8 mouse cellular contexts compared by ENCODE assay signal in the genomic region with DNA sequence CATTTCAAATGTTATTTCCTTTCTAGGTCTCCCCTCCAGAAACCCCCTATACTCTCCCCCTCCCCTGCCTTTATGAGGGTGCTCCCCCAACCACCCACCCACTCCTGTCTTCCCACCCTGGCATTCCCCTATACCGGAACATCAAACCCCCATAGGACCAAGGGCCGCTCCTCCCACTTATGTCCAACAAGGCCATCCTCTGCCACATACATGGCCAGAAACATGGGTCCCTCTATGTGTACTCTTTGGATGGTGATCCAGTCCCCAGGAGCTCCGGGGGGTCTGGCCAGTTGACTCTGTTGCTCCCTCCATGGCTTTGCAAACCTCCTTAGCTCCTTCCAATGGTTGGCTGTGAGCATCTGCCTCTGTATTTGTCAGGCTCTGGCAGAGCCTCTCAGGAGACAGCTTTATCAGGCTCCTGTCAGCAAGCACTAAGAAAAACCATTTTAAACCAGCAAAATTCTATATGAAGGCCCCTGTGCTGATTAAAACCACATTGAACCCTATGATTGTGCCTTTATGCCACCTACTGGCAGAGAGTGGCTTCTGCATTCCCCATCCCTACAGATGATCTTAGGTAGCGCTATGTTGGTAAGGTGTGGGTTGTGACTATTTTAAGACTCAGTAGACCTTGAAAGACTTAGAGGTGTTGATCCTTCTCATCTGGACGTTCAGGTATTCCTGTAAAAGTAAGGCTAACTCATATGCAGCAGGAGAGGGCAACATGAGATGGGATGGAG. TPM values are rescaled to one million over a fixed set of nuclear protein-coding genes. Genes with fewer than 3 reads are reported as not detected.
DNase-seq lines count a peak whose midpoint lies in the region; ATAC-seq lines count a peak whose summit lies in the region.

No protein-coding gene starts in this region.

- no peaks in the 10 kb centered on the region for H3K36me3 ChIP-seq in heart, embryonic 11.5 days (ENCODE audit: control insufficient read depth, insufficient read depth, low read length)
- no peaks in the 10 kb centered on the region for H3K36me3 ChIP-seq in heart, embryonic 10.5 days
- no peaks in the 10 kb centered on the region for H3K36me3 ChIP-seq in intestine, embryonic 14.5 days (ENCODE audit: control insufficient read depth, insufficient read depth, low read length)

- no peak overlapping the region for H3K4me3 ChIP-seq in heart, embryonic 11.5 days (ENCODE audit: low read depth, low read length)
- H3K4me3 ChIP-seq in heart, embryonic 10.5 days, result no peak overlapping the region
- H3K4me3 ChIP-seq in intestine, embryonic 14.5 days (ENCODE audit: low read depth, low read length), result no peak overlapping the region

- H3K4me2 ChIP-seq in heart, embryonic 11.5 days, result no peak overlapping the region
- H3K4me2 ChIP-seq in intestine, embryonic 14.5 days (ENCODE audit: low read length), result no peak overlapping the region

- H3K27ac ChIP-seq in heart, embryonic 11.5 days (ENCODE audit: low read depth, low read length), result no peak overlapping the region
- no peak overlapping the region for H3K27ac ChIP-seq in heart, embryonic 10.5 days
- no peak overlapping the region for H3K27ac ChIP-seq in intestine, embryonic 14.5 days (ENCODE audit: low read depth)

- no peaks in the 10 kb centered on the region for H3K27me3 ChIP-seq in heart, embryonic 11.5 days (ENCODE audit: control insufficient read depth, insufficient read depth, low read length)
- H3K27me3 ChIP-seq in heart, embryonic 10.5 days (ENCODE audit: insufficient read depth, poor library complexity, severe bottlenecking), result no peaks in the 10 kb centered on the region
- H3K27me3 ChIP-seq in intestine, embryonic 14.5 days (replicated peaks; ENCODE audit: control insufficient read depth, insufficient read depth, low read length), result no peaks in the 10 kb centered on the region

- H3K9ac ChIP-seq in heart, embryonic 11.5 days (ENCODE audit: low read depth, low read length), result no peak overlapping the region
- H3K9ac ChIP-seq in intestine, embryonic 14.5 days (ENCODE audit: low read length), result no peak overlapping the region

- 0 out of 2 replicates have a peak, but pooled peaks have one; percentile 33 for ATAC-seq in heart, embryonic 11.5 days (replicated peaks; ENCODE audit: insufficient number of reproducible peaks, low FRiP score, low TSS enrichment)
- peak; percentile 82 for ATAC-seq in CD4-positive, CD25-positive, alpha-beta regulatory T cell, adult 4 months
- ATAC-seq in intestine, embryonic 14.5 days (replicated peaks; ENCODE audit: low FRiP score, low TSS enrichment, low read depth), result 0 out of 2 replicates have a peak, but pooled peaks have one; percentile 63

- no peak for DNase-seq in heart, embryonic 10.5 days (ENCODE audit: low spot score)
- DNase-seq in embryo, embryonic 10.5 days (ENCODE audit: low spot score), result peak; percentile 62
- DNase-seq in intestine, embryonic 14.5 days (ENCODE audit: low spot score), result no peak
- peak; percentile 46 for DNase-seq in lung, postnatal 36 days
- peak; percentile 12 to 41 for DNase-seq in thymus, postnatal 10 days (ENCODE audit: low spot score in 2 of 2)
- DNase-seq in T-cell, adult 2 months (ENCODE audit: low spot score), result no peak

- H3K9me3 ChIP-seq in heart, embryonic 11.5 days (replicated peaks; ENCODE audit: control insufficient read depth, low read length), result no peaks in the 10 kb centered on the region
- H3K9me3 ChIP-seq in heart, embryonic 10.5 days, result no peaks in the 10 kb centered on the region
- H3K9me3 ChIP-seq in intestine, embryonic 14.5 days (ENCODE audit: control insufficient read depth, low read length), result no peaks in the 10 kb centered on the region

- no peaks in the 10 kb centered on the region for H3K4me1 ChIP-seq in heart, embryonic 11.5 days (ENCODE audit: control insufficient read depth, insufficient read depth, low read length)
- no peaks in the 10 kb centered on the region for H3K4me1 ChIP-seq in heart, embryonic 10.5 days
- no peaks in the 10 kb centered on the region for H3K4me1 ChIP-seq in intestine, embryonic 14.5 days (replicated peaks; ENCODE audit: control insufficient read depth, insufficient read depth, low read length)

- WGBS in heart, embryonic 11.5 days (ENCODE audit: insufficient replicate concordance), result 68% methylated on average over 5 of the region's 5 CpGs
- 67% methylated on average over 5 of the region's 5 CpGs for WGBS in heart, embryonic 10.5 days
- whole genome bisulfite sequencing in intestine, embryonic 14.5 days, result 74% methylated on average over 5 of the region's 5 CpGs

RNA-seq across cellular contexts. Expression of a gene that starts 23.7 kb away (rescaled TPM):
- polyA plus RNA-seq in heart, embryonic 11.5 days (2014; fragmentation: Nextera tagmentation; extraction: Ambion mirVana), result 12.5 and 15.0 TPM in 2 replicates
- 10.8 and 13.7 TPM in 2 replicates for polyA plus RNA-seq in heart, embryonic 10.5 days (2016; fragmentation: Nextera tagmentation; extraction: Ambion mirVana)
- polyA plus RNA-seq in CD4-positive, CD25-positive, alpha-beta regulatory T cell, adult 4 months (2017; shearing (Covaris generic)), result not detected
- polyA plus RNA-seq in intestine, embryonic 14.5 days (2014; fragmentation: Nextera tagmentation; extraction: Ambion mirVana), result 8.5 and 11.3 TPM in 2 replicates

RNA-seq across cellular contexts. Expression of a gene that starts 23.9 kb away (rescaled TPM):
- polyA plus RNA-seq in heart, embryonic 11.5 days (2014; fragmentation: Nextera tagmentation; extraction: Ambion mirVana), result 6.8 and 7.4 TPM in 2 replicates
- polyA plus RNA-seq in heart, embryonic 10.5 days (2016; fragmentation: Nextera tagmentation; extraction: Ambion mirVana), result 4.3 and 6.2 TPM in 2 replicates
- polyA plus RNA-seq in CD4-positive, CD25-positive, alpha-beta regulatory T cell, adult 4 months (2017; shearing (Covaris generic)), result under 1 TPM; 0.22 to 0.44 TPM
- 4.1 and 4.2 TPM in 2 replicates for polyA plus RNA-seq in intestine, embryonic 14.5 days (2014; fragmentation: Nextera tagmentation; extraction: Ambion mirVana)

RNA-seq across cellular contexts. Expression of a gene that starts 29.6 kb away (rescaled TPM):
- not detected in 2 replicates for polyA plus RNA-seq in heart, embryonic 11.5 days (2014; fragmentation: Nextera tagmentation; extraction: Ambion mirVana)
- polyA plus RNA-seq in heart, embryonic 10.5 days (2016; fragmentation: Nextera tagmentation; extraction: Ambion mirVana), result not detected in 2 replicates
- not detected for polyA plus RNA-seq in CD4-positive, CD25-positive, alpha-beta regulatory T cell, adult 4 months (2017; shearing (Covaris generic))
- polyA plus RNA-seq in intestine, embryonic 14.5 days (2014; fragmentation: Nextera tagmentation; extraction: Ambion mirVana), result not detected in 2 replicates

RNA-seq across cellular contexts. Expression of a gene that starts 43.4 kb away (rescaled TPM):
- 206 and 229 TPM in 2 replicates for polyA plus RNA-seq in heart, embryonic 11.5 days (2014; fragmentation: Nextera tagmentation; extraction: Ambion mirVana)
- polyA plus RNA-seq in heart, embryonic 10.5 days (2016; fragmentation: Nextera tagmentation; extraction: Ambion mirVana), result 177 and 220 TPM in 2 replicates
- 10 to 100 TPM; 55.8 to 66.7 TPM for polyA plus RNA-seq in CD4-positive, CD25-positive, alpha-beta regulatory T cell, adult 4 months (2017; shearing (Covaris generic))
- 151 and 153 TPM in 2 replicates for polyA plus RNA-seq in intestine, embryonic 14.5 days (2014; fragmentation: Nextera tagmentation; extraction: Ambion mirVana)

RNA-seq across cellular contexts. Expression of a gene that starts 48.7 kb away (rescaled TPM):
- 0.09 TPM in 1 of 2 replicates, not detected in the other for polyA plus RNA-seq in heart, embryonic 11.5 days (2014; fragmentation: Nextera tagmentation; extraction: Ambion mirVana)
- polyA plus RNA-seq in heart, embryonic 10.5 days (2016; fragmentation: Nextera tagmentation; extraction: Ambion mirVana), result 0.10 and 0.11 TPM in 2 replicates
- polyA plus RNA-seq in CD4-positive, CD25-positive, alpha-beta regulatory T cell, adult 4 months (2017; shearing (Covaris generic)), result 1 to 10 TPM in 1 of 2 experiments, under 1 TPM in 1; 0.86 to 1.2 TPM
- polyA plus RNA-seq in intestine, embryonic 14.5 days (2014; fragmentation: Nextera tagmentation; extraction: Ambion mirVana), result 0.26 and 0.46 TPM in 2 replicates

Comparison
In these comparisons a context has a peak if more than half of its experiments do, and no peak if none do; other contexts are left out.
1. DNase-seq: peak in embryo, embryonic 10.5 days (single experiment), lung, postnatal 36 days (single experiment) and thymus, postnatal 10 days (2 of 2); none in heart, embryonic 10.5 days (single experiment), intestine, embryonic 14.5 days (single experiment) and T-cell, adult 2 months (single experiment).
2. Peak in every context shown above with its lines, with median percentiles within 50 percentile points of each other: ATAC-seq.